Mouse (Mus musculus) heart, embryonic 14.5 days (tissue): ENCODE results near the gene Msn. TPM values are rescaled to one million over a fixed set of nuclear protein-coding genes. Genes with fewer than 3 reads are reported as not detected.

Experiments used
- ATAC-seq: fragments of 200-750 bp; cut with Nextera tagmentation; 2 replicates; pipeline ENCODE4 v1.8.0; 2017; ENCODE audit warnings: low read depth, moderate TSS enrichment; ENCODE audit not compliant: insufficient number of reproducible peaks, insufficient read depth, low FRiP score
- H3K27ac ChIP-seq, 2 experiments: fragments of 200-500 bp in 1 of 2; fragments of 300-500 bp in 1 of 2; sonication (generic) in 1 of 2; replicated peaks in 1 of 2; 2 replicates each; pipeline ENCODE4 v1.5.1; 2012 to 2014; ENCODE audit warnings: low read depth in 2 of 2, low read length in 2 of 2, control low read depth in 1 of 2, mild to moderate bottlenecking in 1 of 2, mixed read lengths in 1 of 2; ENCODE audit not compliant: control insufficient read depth in 1 of 2, insufficient read depth in 1 of 2
- H3K27me3 ChIP-seq: fragments of 300-500 bp; sonication (generic); 2 replicates; pipeline ENCODE4 v1.6.1; 2014; ENCODE audit warnings: mild to moderate bottlenecking, low read length, control low read depth; ENCODE audit not compliant: control insufficient read depth, insufficient read depth
- H3K36me3 ChIP-seq: fragments of 300-500 bp; sonication (generic); 2 replicates; pipeline ENCODE4 v1.6.1; 2014; ENCODE audit warnings: mild to moderate bottlenecking, control low read depth, low read length, mixed read lengths; ENCODE audit not compliant: control insufficient read depth, insufficient read depth
- H3K4me1 ChIP-seq, 2 experiments: fragments of 200-500 bp in 1 of 2; fragments of 300-500 bp in 1 of 2; sonication (generic) in 1 of 2; 2 replicates each; pipeline ENCODE4 v1.6.1; 2012 to 2014; ENCODE audit warnings: low read length in 2 of 2, control low read depth in 1 of 2, mixed read lengths in 1 of 2; ENCODE audit not compliant: control insufficient read depth in 2 of 2, insufficient read depth in 2 of 2
- H3K4me2 ChIP-seq: fragments of 300-500 bp; sonication (generic); 2 replicates; pipeline ENCODE4 v1.6.1; 2014; ENCODE audit warnings: mild to moderate bottlenecking, low read length
- H3K4me3 ChIP-seq, 2 experiments: fragments of 200-500 bp in 1 of 2; fragments of 300-500 bp in 1 of 2; sonication (generic) in 1 of 2; 2 replicates each; pipeline ENCODE4 v1.5.1; 2012 to 2014; ENCODE audit warnings: low read length in 2 of 2, mild to moderate bottlenecking in 2 of 2, control low read depth in 1 of 2, low read depth in 1 of 2, moderate library complexity in 1 of 2; ENCODE audit not compliant: control insufficient read depth in 1 of 2, insufficient read depth in 1 of 2
- H3K9ac ChIP-seq: fragments of 300-500 bp; sonication (generic); 2 replicates; pipeline ENCODE4 v1.6.1; 2014; ENCODE audit warnings: mild to moderate bottlenecking, low read length
- H3K9me3 ChIP-seq: fragments of 300-500 bp; sonication (generic); 2 replicates; pipeline ENCODE4 v1.6.1; 2016; ENCODE audit warnings: low read length, control low read depth; ENCODE audit not compliant: control insufficient read depth
- WGBS: fragments of 180-500 bp; shearing (Covaris S2); extraction: QIAGEN DNeasy Blood & Tissue Kit; methylation state at CpG from one replicate; pipeline ENCODE4 v1.1.7; 2014; 5-methylcytosine and 5-hydroxymethylcytosine counted together
- polyA plus RNA-seq: library from polyadenylated mRNA; unstranded; fragments of >200 nt; fragmentation: Nextera tagmentation; extraction: Ambion mirVana; gene quantifications from 2 replicates; pipeline ENCODE4 v1.2.1, GENCODE M21; 2014

The Msn gene
- 191 and 209 TPM in 2 replicates for polyA plus RNA-seq

DNA sequence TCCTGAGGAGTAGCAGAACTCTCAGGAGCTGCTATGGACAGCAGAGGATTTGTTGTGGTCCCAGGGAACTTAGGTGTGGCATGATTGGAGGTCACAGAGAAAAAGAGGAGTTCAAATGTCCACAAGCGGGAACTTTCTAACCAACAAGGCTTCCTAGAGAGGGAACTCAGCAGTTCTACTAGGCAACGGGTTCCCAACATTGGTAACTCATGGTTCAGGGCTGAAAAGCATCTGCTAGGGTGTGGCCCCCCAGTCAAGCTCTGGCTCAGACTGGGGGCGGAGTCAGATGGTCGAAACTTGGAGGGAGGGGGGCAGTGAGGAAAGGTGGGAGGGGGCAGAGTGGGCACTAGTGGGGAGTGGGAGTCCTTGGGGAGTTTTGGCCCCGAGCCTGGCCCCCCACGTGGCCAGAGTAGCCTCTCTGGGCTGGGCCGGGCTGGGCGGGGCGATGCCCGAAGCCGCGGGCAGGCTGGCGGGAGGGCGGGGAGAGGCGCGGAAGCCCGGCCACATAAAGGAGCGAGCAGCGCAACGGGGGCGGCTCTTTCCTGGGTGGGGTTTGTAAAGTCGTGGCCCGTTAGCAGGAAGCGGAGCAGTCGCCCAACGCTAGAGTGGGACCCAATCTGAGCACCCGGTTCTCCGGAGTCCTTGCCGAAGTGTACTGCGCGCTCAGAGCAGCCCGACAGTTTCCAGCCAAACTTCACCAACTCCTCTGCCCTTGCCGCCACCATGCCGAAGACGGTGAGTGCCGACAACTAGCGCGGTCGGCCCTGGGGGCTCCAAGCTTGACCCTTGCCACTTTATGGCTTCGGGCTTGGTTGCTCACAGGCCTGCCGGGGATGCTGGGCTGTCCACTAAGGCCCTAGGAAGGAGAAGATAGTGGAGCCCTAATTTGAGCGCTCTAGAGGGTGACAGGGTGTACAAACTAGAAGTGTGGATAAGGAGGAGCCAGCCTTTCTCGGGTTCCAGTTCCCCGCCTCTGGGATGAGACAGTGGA lies at the start of gene Msn:
Gene Msn, plus strand, starts transcription at position 534 of the 991 bp plus-strand sequence.
- Histone ChIP-seq H3K4me2 (peak within 1 kb of the TSS; percentile 64), H3K9ac (peak within 1 kb of the TSS; percentile 83), H3K27me3 (no peaks in the 10 kb centered on the region), H3K4me3 (peak within 1 kb of the TSS; percentile 66 to 93), H3K9me3 (no peaks in the 10 kb centered on the region), H3K36me3 (no peaks in the 10 kb centered on the region), H3K27ac (peak within 1 kb of the TSS; percentile 87 to 93), H3K4me1 (no peaks in the 10 kb centered on the region; a peak in 1 of 4 replicates)
- 16% methylated on average over 35 of the region's 44 CpGs for WGBS
- peak; percentile 80 for ATAC-seq

DNA sequence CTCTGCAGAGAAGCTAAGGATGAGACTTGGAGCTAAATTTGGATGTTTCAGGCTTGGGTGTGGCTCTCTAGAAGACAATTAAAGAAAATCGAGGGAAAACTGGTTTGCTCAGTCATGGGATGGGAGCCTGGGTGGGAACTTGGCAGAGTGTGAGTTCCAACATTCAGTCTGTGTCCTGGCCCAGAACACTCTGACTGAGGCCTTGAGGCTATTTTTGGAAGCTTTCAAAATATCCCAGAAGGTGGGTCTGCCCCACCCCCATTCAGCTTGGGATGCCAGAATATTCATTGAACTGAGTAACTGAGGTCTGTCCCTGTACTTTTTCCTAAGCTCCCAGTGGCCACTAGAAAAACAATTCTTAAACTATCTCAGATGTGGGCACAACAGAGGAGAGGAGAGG lies 43.0 kb upstream of the Msn start:
- Histone ChIP-seq H3K27ac (peak overlapping the region; percentile 41 to 44; a peak in 2 of 4 replicates), H3K4me2 (no peak overlapping the region), H3K9ac (no peak overlapping the region), H3K4me3 (no peak overlapping the region), H3K36me3 (no peaks in the 10 kb centered on the region), H3K9me3 (no peaks in the 10 kb centered on the region), H3K27me3 (no peaks in the 10 kb centered on the region), H3K4me1 (no peaks in the 10 kb centered on the region)
- ATAC-seq, result 0 out of 2 replicates have a peak, but pooled peaks have one; percentile 50
- 43% methylated on average over 1 of the region's 1 CpGs for WGBS

DNA sequence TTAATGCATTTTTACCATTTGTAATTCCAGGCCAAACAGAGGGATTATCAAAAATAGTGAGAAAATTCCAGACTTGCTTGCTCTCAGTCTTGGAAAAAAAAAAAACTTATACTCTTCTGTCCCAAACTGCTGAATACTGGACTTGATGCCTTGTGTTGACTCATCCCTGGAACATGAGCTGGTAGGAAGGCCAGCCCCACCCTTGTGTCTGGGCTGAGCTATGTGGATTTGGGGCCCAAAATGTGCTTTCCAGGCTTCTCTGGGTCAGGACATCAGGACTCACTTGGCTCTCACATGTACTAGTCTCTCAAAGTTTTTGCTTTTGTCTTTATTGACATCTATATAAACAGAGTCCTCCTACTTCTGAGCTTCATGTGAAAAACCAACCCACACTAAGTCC lies 18.1 kb upstream of the Msn start:
- ATAC-seq, result no peak
- H3K4me3 ChIP-seq, result no peak overlapping the region
- no peaks in the 10 kb centered on the region for H3K27me3 ChIP-seq
- H3K4me2 ChIP-seq, result no peak overlapping the region
- no peak overlapping the region for H3K9ac ChIP-seq
- no peaks in the 10 kb centered on the region for H3K36me3 ChIP-seq
- no peaks in the 10 kb centered on the region for H3K9me3 ChIP-seq
- H3K4me1 ChIP-seq, result no peaks in the 10 kb centered on the region
- H3K27ac ChIP-seq, result no peak overlapping the region

DNA sequence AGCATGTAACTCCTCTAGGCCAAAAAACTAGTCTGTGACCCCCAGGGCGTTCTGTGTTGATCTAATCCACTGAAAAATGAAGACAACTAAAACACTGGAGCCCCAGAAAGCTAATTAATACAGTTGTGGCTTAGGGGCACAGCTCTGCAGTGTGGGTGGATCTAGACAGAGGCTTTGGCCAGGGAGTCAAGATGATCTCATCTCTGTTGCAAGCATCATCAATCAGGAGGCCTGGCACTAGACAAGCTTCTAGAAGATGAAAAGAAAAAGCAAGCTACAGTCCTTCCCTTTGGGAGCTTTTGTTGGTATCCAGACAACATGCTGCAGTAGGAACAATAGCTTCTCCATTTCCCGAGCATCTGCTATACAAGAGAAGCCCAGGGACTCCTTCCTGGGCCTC lies 9.6 kb upstream of the Msn start:
- 34% methylated on average over 2 of the region's 2 CpGs for WGBS
- Histone ChIP-seq H3K4me3 (no peak overlapping the region), H3K27me3 (no peaks in the 10 kb centered on the region), H3K27ac (no peak overlapping the region), H3K4me1 (no peaks in the 10 kb centered on the region), H3K36me3 (no peaks in the 10 kb centered on the region), H3K9ac (no peak overlapping the region), H3K9me3 (no peaks in the 10 kb centered on the region), H3K4me2 (no peak overlapping the region)
- no peak for ATAC-seq

DNA sequence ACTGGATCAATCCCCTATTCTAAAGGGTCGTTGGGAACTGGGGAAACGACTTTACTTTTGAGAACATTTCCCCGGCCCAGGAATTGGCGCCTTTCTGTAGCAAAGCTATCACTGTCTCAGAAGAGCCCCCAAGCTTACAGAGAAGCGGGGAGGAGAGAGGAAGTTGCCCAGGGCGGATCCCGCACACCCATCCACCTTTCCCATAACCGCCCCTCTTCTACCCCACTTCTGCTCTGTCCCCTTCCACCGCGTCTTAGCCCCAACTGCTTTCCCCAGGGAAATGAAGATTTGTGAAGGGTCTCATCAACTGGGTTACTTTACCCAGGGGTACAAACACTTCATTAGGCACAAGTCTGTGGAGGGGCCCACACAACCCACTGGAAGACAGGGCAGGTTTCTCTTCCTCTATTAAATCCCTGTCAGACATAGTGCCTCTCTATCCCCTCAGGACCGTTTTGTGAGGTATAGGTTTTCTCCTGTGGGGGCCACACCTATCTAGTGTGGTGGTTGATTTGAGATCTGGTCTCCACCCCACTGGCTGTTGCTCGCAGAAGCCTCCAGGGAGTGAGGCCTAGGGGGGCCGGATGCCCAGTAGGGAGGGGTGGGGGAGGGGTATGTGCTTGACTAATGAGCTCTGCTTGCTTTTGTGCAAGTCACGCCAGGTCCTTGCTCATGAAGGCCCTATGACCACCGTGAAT lies 820 bp downstream of the Msn start:
- H3K4me2 ChIP-seq, result peak overlapping the region; percentile 64
- no peaks in the 10 kb centered on the region for H3K9me3 ChIP-seq
- peak overlapping the region; percentile 87 to 93 for H3K27ac ChIP-seq
- no peaks in the 10 kb centered on the region; a peak in 1 of 4 replicates for H3K4me1 ChIP-seq
- no peaks in the 10 kb centered on the region for H3K27me3 ChIP-seq
- peak overlapping the region; percentile 83 for H3K9ac ChIP-seq
- peak; percentile 30 for ATAC-seq
- WGBS, result 14% methylated on average over 15 of the region's 15 CpGs
- H3K36me3 ChIP-seq, result no peaks in the 10 kb centered on the region
- peak overlapping the region; percentile 66 to 93 for H3K4me3 ChIP-seq

DNA sequence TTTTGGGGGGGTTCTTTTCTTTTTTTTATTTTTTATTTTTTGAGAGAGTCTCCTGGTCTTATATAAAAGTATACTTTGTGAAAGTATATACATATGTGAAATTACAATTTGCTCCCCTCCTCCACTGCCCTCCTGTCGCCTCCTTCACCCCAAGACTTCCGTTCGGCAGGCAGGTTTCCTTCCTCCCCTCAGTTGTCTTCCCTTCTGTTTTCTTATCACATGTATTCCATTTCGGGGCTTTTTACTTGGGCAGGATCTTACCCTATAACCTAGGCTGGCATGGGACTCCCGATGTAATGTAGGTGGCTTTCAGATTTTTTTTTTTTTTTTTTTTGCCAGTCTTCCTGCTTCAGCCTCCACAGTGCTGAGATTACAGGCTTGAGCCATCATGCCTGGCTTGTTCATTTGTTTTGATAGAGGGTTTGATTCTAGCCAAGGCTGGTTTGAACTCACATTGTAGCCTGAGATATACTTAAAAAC lies 1.7 kb downstream of the Msn start:
- H3K27me3 ChIP-seq, result no peaks in the 10 kb centered on the region
- 19% methylated on average over 5 of the region's 5 CpGs for WGBS
- H3K9ac ChIP-seq, result peak overlapping the region; percentile 83
- ATAC-seq, result no peak
- H3K4me3 ChIP-seq, result peak overlapping the region; percentile 66 to 93
- peak overlapping the region in 1 of 2 experiments; percentile 87; a peak in 2 of 4 replicates for H3K27ac ChIP-seq
- H3K4me2 ChIP-seq, result peak overlapping the region; percentile 64
- H3K4me1 ChIP-seq, result no peaks in the 10 kb centered on the region; a peak in 1 of 4 replicates
- no peaks in the 10 kb centered on the region for H3K9me3 ChIP-seq
- H3K36me3 ChIP-seq, result no peaks in the 10 kb centered on the region

DNA sequence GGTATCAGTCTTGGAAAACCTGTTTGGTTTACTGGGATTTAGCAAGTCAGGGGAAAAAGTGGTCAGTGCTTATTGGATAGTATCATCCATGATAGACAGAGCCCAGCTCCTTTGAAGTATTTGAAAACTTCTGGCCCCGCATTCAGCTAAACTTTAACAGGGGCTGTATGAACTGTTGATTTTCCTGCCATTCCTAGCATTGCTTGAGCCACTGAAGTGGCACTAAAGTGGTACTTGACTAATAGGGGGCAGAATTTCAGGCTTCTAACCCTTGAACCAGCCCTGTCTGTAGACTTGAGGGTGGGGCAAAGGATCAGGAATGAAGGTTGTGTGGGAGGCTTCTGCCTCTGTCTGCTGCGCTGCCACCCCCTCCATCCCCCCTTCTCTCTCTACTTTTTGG lies 3.2 kb downstream of the Msn start:
- Histone ChIP-seq H3K4me2 (peak overlapping the region; percentile 64), H3K36me3 (no peaks in the 10 kb centered on the region), H3K27me3 (no peaks in the 10 kb centered on the region), H3K4me1 (no peaks in the 10 kb centered on the region; a peak in 1 of 4 replicates), H3K9me3 (no peaks in the 10 kb centered on the region), H3K27ac (peak overlapping the region; percentile 12 to 35; a peak in 2 of 4 replicates), H3K9ac (no peak overlapping the region), H3K4me3 (peak overlapping the region in 1 of 2 experiments; percentile 66; a peak in 2 of 4 replicates)
- 50% methylated on average over 2 of the region's 2 CpGs for WGBS
- ATAC-seq, result no peak
